Mouse (Mus musculus) heart, embryonic 16.5 days (tissue): Measurements from ENCODE around the gene Kcmf1. TPM values are rescaled to one million over a fixed set of nuclear protein-coding genes. Genes with fewer than 3 reads are reported as not detected.

Experiments
- ATAC-seq: fragments of 200-750 bp; cut with Nextera tagmentation; replicated peaks from 2 replicates; pipeline ENCODE4 v1.8.0; 2017; ENCODE audit warnings: moderate number of reproducible peaks; ENCODE audit not compliant: insufficient read depth, low FRiP score; ENCODE audit errors: extremely low read depth
- H3K27ac ChIP-seq: fragments of 300-500 bp; sonication (generic); 2 replicates; pipeline ENCODE4 v1.5.1; 2014; ENCODE audit warnings: mild to moderate bottlenecking, low read length, control low read depth, moderate library complexity
- H3K27me3 ChIP-seq: fragments of 300-500 bp; sonication (generic); 2 replicates; pipeline ENCODE4 v1.6.1; 2014; ENCODE audit warnings: low read length, mixed read lengths; ENCODE audit not compliant: control insufficient read depth, insufficient read depth
- H3K36me3 ChIP-seq: fragments of 300-500 bp; sonication (generic); 2 replicates; pipeline ENCODE4 v1.6.1; 2014; ENCODE audit not compliant: control insufficient read depth, insufficient read depth
- H3K4me1 ChIP-seq: fragments of 300-500 bp; sonication (generic); 2 replicates; pipeline ENCODE4 v1.6.1; 2014; ENCODE audit warnings: low read length, mixed read lengths; ENCODE audit not compliant: control insufficient read depth, insufficient read depth
- H3K4me2 ChIP-seq: fragments of 300-500 bp; sonication (generic); 2 replicates; pipeline ENCODE4 v1.6.1; 2014; ENCODE audit warnings: low read depth, mild to moderate bottlenecking, control low read depth, low read length
- H3K4me3 ChIP-seq: fragments of 300-500 bp; sonication (generic); 2 replicates; pipeline ENCODE4 v1.5.1; 2014; ENCODE audit warnings: mild to moderate bottlenecking, control low read depth, low read length
- H3K9ac ChIP-seq: fragments of 300-500 bp; sonication (generic); 2 replicates; pipeline ENCODE4 v1.6.1; 2014; ENCODE audit warnings: low read length, control low read depth
- H3K9me3 ChIP-seq: fragments of 300-500 bp; sonication (generic); replicated peaks from 2 replicates; pipeline ENCODE4 v1.6.1; 2016; ENCODE audit warnings: low read length; ENCODE audit not compliant: control insufficient read depth
- WGBS: fragments of 180-500 bp; shearing (Covaris S2); extraction: QIAGEN DNeasy Blood & Tissue Kit; methylation state at CpG from one replicate; pipeline ENCODE4 v1.1.7; 2014; 5-methylcytosine and 5-hydroxymethylcytosine counted together
- polyA plus RNA-seq: library from polyadenylated mRNA; unstranded; fragments of >200 nt; fragmentation: Nextera tagmentation; extraction: Ambion mirVana; gene quantifications from 2 replicates; pipeline ENCODE4 v1.2.1, GENCODE M21; 2015

Gene Kcmf1
- polyA plus RNA-seq, 1 experiment from 2014 or later: 28.1 TPM

DNA sequence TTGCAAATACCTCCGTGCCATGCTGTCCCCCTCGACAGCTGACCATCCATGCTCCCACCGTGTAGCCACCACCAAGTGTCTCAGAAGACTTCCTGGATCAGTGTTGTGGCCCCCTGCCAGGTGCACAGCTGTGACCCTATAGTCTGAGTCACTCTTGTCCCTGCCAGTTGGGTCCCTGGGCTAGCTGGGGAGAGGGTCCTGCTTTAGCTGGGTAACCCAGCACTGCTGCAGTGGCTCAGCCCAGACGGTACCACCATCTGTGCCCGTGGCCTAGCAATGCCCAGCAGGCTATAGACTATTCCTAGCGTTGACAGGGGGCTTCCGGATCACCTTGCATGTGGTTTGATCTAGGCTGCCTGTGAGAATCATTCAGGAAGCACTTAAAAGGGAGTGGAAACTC, 89.5 kb downstream of the Kcmf1 start:
- H3K4me2 ChIP-seq: no peak overlapping the region
- no peaks in the 10 kb centered on the region for H3K4me1 ChIP-seq
- H3K9me3 ChIP-seq: no peaks in the 10 kb centered on the region
- no peak overlapping the region for H3K4me3 ChIP-seq
- 64% methylated on average over 7 of the region's 7 CpGs for WGBS
- no peaks in the 10 kb centered on the region for H3K36me3 ChIP-seq
- H3K9ac ChIP-seq: no peak overlapping the region
- H3K27me3 ChIP-seq: no peaks in the 10 kb centered on the region
- ATAC-seq: no peak
- H3K27ac ChIP-seq: no peak overlapping the region

- H3K9ac ChIP-seq: no peak overlapping the region
- no peak overlapping the region for H3K4me3 ChIP-seq
- no peaks in the 10 kb centered on the region for H3K4me1 ChIP-seq
- H3K27me3 ChIP-seq: no peaks in the 10 kb centered on the region
- ATAC-seq: no peak
- H3K9me3 ChIP-seq: no peaks in the 10 kb centered on the region
- H3K4me2 ChIP-seq: no peak overlapping the region
- 66% methylated on average over 4 of the region's 4 CpGs for WGBS
- H3K27ac ChIP-seq: no peak overlapping the region
- no peaks in the 10 kb centered on the region for H3K36me3 ChIP-seq
Measured at GRCm38 (mm10) chr6:72809522-72810149, 90.1 kb downstream of the Kcmf1 start.

DNA sequence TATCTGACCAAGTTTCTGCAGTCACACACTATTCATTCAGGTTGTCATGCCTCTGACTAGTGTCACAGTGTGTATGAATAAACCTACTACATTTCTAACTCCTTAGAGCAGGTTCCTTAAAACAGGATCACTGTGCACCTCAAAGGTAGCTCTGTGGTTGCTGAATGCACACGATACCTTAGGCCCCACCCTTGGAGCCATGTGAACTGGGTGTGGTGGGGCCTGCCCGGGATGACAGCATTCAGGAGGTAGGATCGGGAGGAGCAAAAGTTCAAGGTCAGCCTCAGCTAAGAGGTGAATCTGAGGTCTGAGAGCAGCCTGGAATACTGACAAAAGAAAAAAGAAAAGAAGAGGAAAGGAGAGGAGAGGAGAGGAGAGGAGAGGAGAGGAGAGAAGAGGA, 91.4 kb downstream of the Kcmf1 start:
- 38% methylated on average over 3 of the region's 3 CpGs for WGBS
- no peak overlapping the region for H3K4me2 ChIP-seq
- no peak overlapping the region for H3K27ac ChIP-seq
- no peak overlapping the region for H3K4me3 ChIP-seq
- H3K9me3 ChIP-seq: no peaks in the 10 kb centered on the region
- no peak for ATAC-seq
- H3K36me3 ChIP-seq: no peaks in the 10 kb centered on the region
- H3K4me1 ChIP-seq: no peaks in the 10 kb centered on the region
- no peaks in the 10 kb centered on the region for H3K27me3 ChIP-seq
- no peak overlapping the region for H3K9ac ChIP-seq

DNA sequence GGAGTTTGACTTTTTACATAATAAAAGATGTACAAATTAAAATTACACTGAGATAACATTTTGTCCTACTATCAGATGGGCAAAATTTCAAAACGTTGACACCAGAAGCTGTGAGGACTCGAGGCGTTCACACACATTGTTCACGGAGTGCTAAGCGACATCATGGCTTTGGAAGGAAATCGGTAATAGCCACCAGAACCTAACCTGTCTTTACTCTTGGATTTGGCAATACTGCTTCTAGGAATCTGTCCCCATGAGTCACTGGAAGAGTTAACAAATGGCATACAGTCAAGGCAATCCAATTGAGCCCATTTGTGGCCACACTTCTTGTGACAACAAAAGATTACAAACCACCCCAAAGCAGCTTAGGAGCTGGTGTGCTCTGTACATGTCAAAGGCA, 96.1 kb downstream of the Kcmf1 start:
- Histone ChIP-seq H3K4me2 (no peak overlapping the region), H3K27ac (no peak overlapping the region), H3K4me1 (0 out of 2 replicates have a peak, but pooled peaks cover 2% of the 10 kb centered on the region), H3K9me3 (no peaks in the 10 kb centered on the region), H3K4me3 (no peak overlapping the region), H3K36me3 (no peaks in the 10 kb centered on the region), H3K27me3 (no peaks in the 10 kb centered on the region), H3K9ac (no peak overlapping the region)
- WGBS: 64% methylated on average over 6 of the region's 6 CpGs
- ATAC-seq: no peak

GRCm38 (mm10) chr6:72802119-72802518, 97.7 kb downstream of the Kcmf1 start:
- Histone ChIP-seq H3K27me3 (no peaks in the 10 kb centered on the region), H3K4me2 (no peak overlapping the region), H3K4me1 (0 out of 2 replicates have a peak, but pooled peaks cover 2% of the 10 kb centered on the region), H3K9ac (no peak overlapping the region), H3K9me3 (no peaks in the 10 kb centered on the region), H3K27ac (no peak overlapping the region), H3K4me3 (no peak overlapping the region), H3K36me3 (no peaks in the 10 kb centered on the region)
- 79% methylated on average over 6 of the region's 6 CpGs for WGBS
- ATAC-seq: no peak

DNA sequence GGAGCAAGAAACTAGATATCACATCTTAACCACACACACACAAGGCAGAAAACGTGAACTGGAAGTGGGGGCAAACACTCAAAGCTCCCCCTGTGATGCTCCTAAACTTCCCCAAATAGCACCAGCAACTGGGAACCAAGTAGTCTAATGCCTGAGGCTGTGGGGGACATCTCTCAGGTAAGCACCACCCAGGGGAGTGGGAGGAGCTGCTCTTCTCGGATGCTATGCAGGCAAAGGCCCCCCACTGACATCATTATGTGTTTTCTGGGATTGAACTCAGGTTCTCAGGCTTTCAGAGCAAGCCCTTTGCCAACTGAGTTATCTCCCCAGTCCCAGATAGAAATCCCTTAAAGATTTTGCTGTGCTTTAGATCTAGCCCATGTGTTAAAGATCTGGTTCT, 99.1 kb downstream of the Kcmf1 start:
- no peak overlapping the region for H3K4me2 ChIP-seq
- no peaks in the 10 kb centered on the region for H3K36me3 ChIP-seq
- no peak for ATAC-seq
- H3K9me3 ChIP-seq: no peaks in the 10 kb centered on the region
- no peak overlapping the region for H3K4me3 ChIP-seq
- no peak overlapping the region for H3K9ac ChIP-seq
- H3K27ac ChIP-seq: no peak overlapping the region
- 41% methylated on average over 2 of the region's 2 CpGs for WGBS
- no peaks in the 10 kb centered on the region for H3K27me3 ChIP-seq
- 0 out of 2 replicates have a peak, but pooled peaks cover 2% of the 10 kb centered on the region for H3K4me1 ChIP-seq

GRCm38 (mm10) chr6:72797763-72798162, 102.0 kb downstream of the Kcmf1 start:
- H3K27ac ChIP-seq: no peak overlapping the region
- no peaks in the 10 kb centered on the region for H3K9me3 ChIP-seq
- no peak overlapping the region for H3K4me2 ChIP-seq
- no peaks in the 10 kb centered on the region for H3K27me3 ChIP-seq
- no peak overlapping the region for H3K9ac ChIP-seq
- H3K4me3 ChIP-seq: no peak overlapping the region
- H3K4me1 ChIP-seq: 0 out of 2 replicates have a peak, but pooled peaks cover 2% of the 10 kb centered on the region
- no peak for ATAC-seq
- H3K36me3 ChIP-seq: no peaks in the 10 kb centered on the region

DNA sequence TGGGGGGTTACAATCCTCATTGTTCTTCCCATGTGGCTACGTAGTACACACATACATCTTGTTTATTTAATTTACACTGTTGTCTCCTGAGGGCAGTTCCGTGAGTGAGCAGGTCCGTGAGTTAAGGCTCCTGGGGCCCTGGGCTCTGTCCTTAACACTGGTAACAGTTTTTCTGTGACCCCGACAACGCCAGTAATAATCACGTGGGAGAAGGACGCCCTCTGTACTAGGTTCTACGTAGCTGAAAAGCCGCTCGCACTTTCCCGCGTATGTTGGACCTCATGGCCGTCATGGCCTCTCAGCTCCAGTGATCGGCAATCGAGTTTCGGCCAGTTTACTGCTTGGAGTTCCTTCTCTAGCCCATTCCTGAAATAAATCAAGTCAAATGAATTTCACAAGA, 104.3 kb downstream of the Kcmf1 start:
- ATAC-seq: no peak
- no peaks in the 10 kb centered on the region for H3K4me1 ChIP-seq
- no peaks in the 10 kb centered on the region for H3K9me3 ChIP-seq
- no peaks in the 10 kb centered on the region for H3K36me3 ChIP-seq
- no peak overlapping the region for H3K9ac ChIP-seq
- 51% methylated on average over 16 of the region's 16 CpGs for WGBS
- H3K4me2 ChIP-seq: no peak overlapping the region
- H3K27ac ChIP-seq: no peak overlapping the region
- H3K4me3 ChIP-seq: no peak overlapping the region
- H3K27me3 ChIP-seq: no peaks in the 10 kb centered on the region

DNA sequence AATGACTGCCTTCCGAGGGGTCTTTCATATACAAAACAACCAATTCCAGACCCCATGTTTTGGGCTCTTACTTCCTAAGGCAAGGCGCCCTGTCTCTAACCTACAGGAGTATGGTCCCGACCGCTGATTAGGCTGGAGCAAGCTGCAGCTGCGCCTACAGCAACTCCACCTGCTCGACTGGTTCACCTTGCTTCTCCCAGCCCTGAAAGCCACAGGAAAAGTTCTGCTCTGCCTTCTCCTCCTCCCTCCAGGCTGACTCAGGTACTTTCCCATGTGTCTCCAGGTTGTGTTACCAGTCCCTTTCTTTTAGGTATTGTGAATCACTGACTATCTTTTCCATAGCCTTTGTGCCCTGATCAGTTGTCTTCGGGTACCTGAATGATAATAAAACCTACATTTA, 104.9 kb downstream of the Kcmf1 start:
- WGBS: 53% methylated on average over 7 of the region's 7 CpGs
- Histone ChIP-seq H3K9me3 (no peaks in the 10 kb centered on the region), H3K27ac (no peak overlapping the region), H3K27me3 (no peaks in the 10 kb centered on the region), H3K9ac (no peak overlapping the region), H3K4me2 (no peak overlapping the region), H3K4me3 (no peak overlapping the region), H3K4me1 (peaks cover under 1% of the 10 kb centered on the region), H3K36me3 (no peaks in the 10 kb centered on the region)
- no peak for ATAC-seq
